Mouse (Mus musculus): Measurements from ENCODE around the gene Apba2.

DNA sequence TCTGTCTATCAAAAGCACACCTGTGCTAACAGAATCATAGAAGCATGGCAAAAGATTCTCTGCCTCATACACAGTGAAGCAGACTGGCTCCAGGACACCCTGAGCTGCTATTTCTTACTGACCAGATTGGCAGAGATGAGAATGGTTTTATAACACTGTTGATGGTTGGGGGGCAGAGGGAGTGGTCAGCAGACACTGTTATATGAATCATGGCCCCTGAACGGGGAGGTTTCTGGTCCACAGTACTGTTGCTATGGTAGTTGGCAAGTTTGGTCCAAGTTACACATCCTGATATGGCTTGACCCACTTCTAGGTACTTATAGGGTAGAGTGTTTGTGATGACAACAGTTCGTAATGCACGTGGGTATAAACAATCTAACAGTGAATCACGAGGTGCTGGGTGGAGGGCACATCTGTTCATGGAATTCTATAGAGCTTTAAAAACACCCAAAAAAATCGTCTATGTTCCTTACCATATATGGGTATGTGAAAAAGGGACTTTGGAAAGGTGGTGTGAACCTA, 49.6 kb upstream of the Apba2 start:
- TF ChIP-seq MAX (IDR thresholded peaks at IDR 0.05) (no peak), FOSL1 (IDR thresholded peaks at IDR 0.05; ENCODE audit: insufficient read depth, low read length, poor library complexity, severe bottlenecking) (no peak), USF1 (IDR thresholded peaks at IDR 0.05; ENCODE audit: low read depth) (no peak), CEBPB (IDR thresholded peaks at IDR 0.05; ENCODE audit: low read depth) (no peak), CTCF (IDR thresholded peaks at IDR 0.05; ENCODE audit: control insufficient read depth, insufficient read depth, insufficient read length) (no peak)
